Mouse (Mus musculus) CH12.LX (cell line): Measurements from ENCODE around the gene Tmem259.

Experiments
- CTCF ChIP-seq, 2 experiments: IDR thresholded peaks in 1 of 2; conservative IDR thresholded peaks in 1 of 2; 2 replicates each; pipeline ENCODE4 v1.5.1; 2011 to 2012; ENCODE audit warnings: low read depth in 2 of 2, low read length in 2 of 2, improper control_type of control experiment in 1 of 2, inconsistent platforms in 1 of 2, mild to moderate bottlenecking in 1 of 2, moderate library complexity in 1 of 2
- MYC ChIP-seq: IDR thresholded peaks from 2 replicates; pipeline ENCODE4 v1.6.1; 2011; ENCODE audit warnings: low read depth, mild to moderate bottlenecking, improper control_type of control experiment, low read length
- USF2 ChIP-seq: conservative IDR thresholded peaks from 2 replicates; pipeline ENCODE4 v1.6.1; 2011; ENCODE audit warnings: low read depth, low read length, improper control_type of control experiment

- TF ChIP-seq MYC (no peak), USF2 (no peak), CTCF (conservative IDR thresholded peaks at IDR 0.05 in 1 of 2, IDR thresholded peaks at IDR 0.05 in 1 of 2; ENCODE audit: low read depth in 2 of 2, low read length in 2 of 2) (no peak)
These were observed 17.2 kb downstream of the Tmem259 start for GRCm38 (mm10) chr10:79966886-79967400.
